Mouse (Mus musculus): ENCODE data around the gene Gemin7.
A peak's percentile ranks its signal among the peaks of the same experiment; 100 is the strongest.

The Gemin7 gene

GRCm38 (mm10) chr7:19575559-19575958 is 1.8 kb downstream of the Gemin7 start:
- no peak for DNase-seq

GRCm38 (mm10) chr7:19573776-19574140 is 3.6 kb downstream of the Gemin7 start:
- DNase-seq, result no peak

- DNase-seq, result peak; percentile 76 to 82
These were observed 4.2 kb downstream of the Gemin7 start for GRCm38 (mm10) chr7:19572926-19573775.

- no peak for DNase-seq
These were observed 7.7 kb downstream of the Gemin7 start for GRCm38 (mm10) chr7:19569647-19570046.

- DNase-seq, result no peak
These were observed 10.0 kb downstream of the Gemin7 start for GRCm38 (mm10) chr7:19567426-19567825.

GRCm38 (mm10) chr7:19565803-19566202 is 11.6 kb downstream of the Gemin7 start:
- no peak for DNase-seq

- DNase-seq, result peak in 1 of 2 experiments; percentile 22
These were observed 12.9 kb downstream of the Gemin7 start for GRCm38 (mm10) chr7:19564455-19564854.

- DNase-seq, result no peak
These were observed 13.5 kb downstream of the Gemin7 start for GRCm38 (mm10) chr7:19563884-19564283.

- peak in 1 of 2 experiments; percentile 29 for DNase-seq
These were observed 14.6 kb downstream of the Gemin7 start, which contains the start of gene Ppp1r37 for GRCm38 (mm10) chr7:19562643-19563410. TSS of gene Ppp1r37 (minus strand) at chr7:19563076.

GRCm38 (mm10) chr7:19561765-19562642 is 15.4 kb downstream of the Gemin7 start:
- DNase-seq, result peak; percentile 91

GRCm38 (mm10) chr7:19561431-19561764 is 16.0 kb downstream of the Gemin7 start:
- no peak for DNase-seq

GRCm38 (mm10) chr7:19560491-19561260 is 16.7 kb downstream of the Gemin7 start:
- no peak for DNase-seq

- DNase-seq, result no peak
These were observed 18.4 kb downstream of the Gemin7 start for GRCm38 (mm10) chr7:19558965-19559364.

GRCm38 (mm10) chr7:19557982-19558900 is 19.2 kb downstream of the Gemin7 start:
- no peak for DNase-seq

- DNase-seq, result peak in 1 of 2 experiments; percentile 31
These were observed 20.3 kb downstream of the Gemin7 start for GRCm38 (mm10) chr7:19557086-19557485.

GRCm38 (mm10) chr7:19554168-19554567 is 23.2 kb downstream of the Gemin7 start:
- DNase-seq, result no peak

- DNase-seq, result no peak
These were observed 25.0 kb downstream of the Gemin7 start for GRCm38 (mm10) chr7:19552443-19552842.

- no peak for DNase-seq
These were observed 25.8 kb downstream of the Gemin7 start for GRCm38 (mm10) chr7:19551634-19552033.

GRCm38 (mm10) chr7:19549394-19549793 is 28.0 kb downstream of the Gemin7 start:
- DNase-seq, result no peak

- DNase-seq, result no peak
These were observed 29.9 kb downstream of the Gemin7 start for GRCm38 (mm10) chr7:19547344-19547969.
